Mouse (Mus musculus) midbrain, postnatal 0 days (tissue): Measurements from ENCODE around the gene Supt3. TPM values are rescaled to one million over a fixed set of nuclear protein-coding genes. Genes with fewer than 3 reads are reported as not detected.

ENCODE experiments used
- ATAC-seq: fragments of 200-750 bp; cut with Nextera tagmentation; 2 replicates; pipeline ENCODE4 v1.8.0; 2017; ENCODE audit warnings: moderate number of reproducible peaks, mild to moderate bottlenecking, moderate TSS enrichment, moderate library complexity; ENCODE audit not compliant: low FRiP score
- DNase-seq: peaks from one replicate; pipeline ENCODE4 v3.0.0-alpha.2; 2015; ENCODE audit warnings: low spot score
- H3K27ac ChIP-seq: fragments of 300-500 bp; sonication (generic); 2 replicates; pipeline ENCODE4 v1.5.1; 2014; ENCODE audit warnings: low read depth, mild to moderate bottlenecking, low read length, mixed read lengths
- H3K27me3 ChIP-seq: fragments of 300-500 bp; sonication (generic); 2 replicates; pipeline ENCODE4 v1.6.1; 2014; ENCODE audit warnings: low read length, control low read depth, mixed read lengths; ENCODE audit not compliant: insufficient read depth
- H3K36me3 ChIP-seq: fragments of 300-500 bp; sonication (generic); 2 replicates; pipeline ENCODE4 v1.6.1; 2014; ENCODE audit warnings: low read length, control low read depth, mixed read lengths; ENCODE audit not compliant: insufficient read depth
- H3K4me1 ChIP-seq: fragments of 300-500 bp; sonication (generic); 2 replicates; pipeline ENCODE4 v1.6.1; 2014; ENCODE audit warnings: mild to moderate bottlenecking, control low read depth, antibody characterized with exemption, low read length, mixed read lengths; ENCODE audit not compliant: insufficient read depth
- H3K4me2 ChIP-seq: fragments of 300-500 bp; sonication (generic); 2 replicates; pipeline ENCODE4 v1.6.1; 2014; ENCODE audit warnings: low read depth, mild to moderate bottlenecking, low read length, mixed read lengths; ENCODE audit not compliant: poor library complexity, severe bottlenecking
- H3K4me3 ChIP-seq: fragments of 300-500 bp; sonication (generic); 2 replicates; pipeline ENCODE4 v1.5.1; 2014; ENCODE audit warnings: low read depth, mild to moderate bottlenecking, low read length, moderate library complexity
- H3K9ac ChIP-seq: fragments of 300-500 bp; sonication (generic); replicated peaks from 2 replicates; pipeline ENCODE4 v1.6.1; 2014; ENCODE audit warnings: mild to moderate bottlenecking, low read length, moderate library complexity, mixed read lengths; ENCODE audit not compliant: poor library complexity, severe bottlenecking
- H3K9me3 ChIP-seq: fragments of 300-500 bp; sonication (generic); 2 replicates; pipeline ENCODE4 v1.6.1; 2016; ENCODE audit warnings: low read length, control low read depth
- CTCF ChIP-seq: IDR thresholded peaks from 2 replicates; pipeline ENCODE4 v1.5.1; 2016; ENCODE audit warnings: antibody characterized with exemption, mild to moderate bottlenecking
- WGBS: fragments of 180-500 bp; shearing (Covaris S2); extraction: QIAGEN DNeasy Blood & Tissue Kit; methylation state at CpG from one replicate; pipeline ENCODE4 v1.1.7; 2014; 5-methylcytosine and 5-hydroxymethylcytosine counted together
- polyA plus RNA-seq: library from polyadenylated mRNA; unstranded; fragments of >200 nt; fragmentation: Nextera tagmentation; extraction: Ambion mirVana; gene quantifications from 2 replicates; pipeline ENCODE4 v1.2.1, GENCODE M21; 2015
- total RNA-seq: library from RNA; depleted of rRNA; stranded (reverse); fragments of >200 nt; gene quantifications from 2 replicates; pipeline ENCODE4 v1.2.3, GENCODE M21; 2014

The Supt3 gene
- total and polyA plus RNA-seq, 2 experiments from 2014 or later = 5.7 to 23.3 TPM

- Histone ChIP-seq H3K4me3 (no peak overlapping the region), H3K27ac (no peak overlapping the region), H3K36me3 (no peaks in the 10 kb centered on the region), H3K9ac (no peak overlapping the region), H3K4me1 (no peaks in the 10 kb centered on the region), H3K9me3 (no peaks in the 10 kb centered on the region), H3K4me2 (no peak overlapping the region), H3K27me3 (no peaks in the 10 kb centered on the region)
- DNase-seq = no peak
- WGBS = 80% methylated on average over 2 of the region's 2 CpGs
- TF ChIP-seq CTCF = no peak
- ATAC-seq = no peak
These were observed 288.5 kb downstream of the Supt3 start for GRCm38 (mm10) chr17:45065465-45065864.

- Histone ChIP-seq H3K27me3 (no peaks in the 10 kb centered on the region), H3K9ac (no peak overlapping the region), H3K9me3 (no peaks in the 10 kb centered on the region), H3K36me3 (no peaks in the 10 kb centered on the region), H3K27ac (no peak overlapping the region), H3K4me3 (no peak overlapping the region), H3K4me2 (no peak overlapping the region), H3K4me1 (no peaks in the 10 kb centered on the region)
- DNase-seq (no peak), ATAC-seq (no peak)
- no peak for TF ChIP-seq CTCF
- WGBS = 92% methylated on average over 3 of the region's 3 CpGs
These were observed 290.5 kb downstream of the Supt3 start for GRCm38 (mm10) chr17:45067441-45067840.

- no peak for TF ChIP-seq CTCF
- H3K4me2 ChIP-seq = no peak overlapping the region
These were observed 291.4 kb downstream of the Supt3 start for GRCm38 (mm10) chr17:45068321-45068720.

GRCm38 (mm10) chr17:45072495-45073347 lies 295.8 kb downstream of the Supt3 start:
- Histone ChIP-seq H3K9me3 (no peaks in the 10 kb centered on the region), H3K4me3 (no peak overlapping the region), H3K4me1 (no peaks in the 10 kb centered on the region), H3K4me2 (no peak overlapping the region), H3K27ac (no peak overlapping the region), H3K36me3 (no peaks in the 10 kb centered on the region), H3K9ac (no peak overlapping the region), H3K27me3 (no peaks in the 10 kb centered on the region)
- TF ChIP-seq CTCF = no peak
- ATAC-seq = no peak
- DNase-seq = no peak
- 66% methylated on average over 7 of the region's 7 CpGs for WGBS

More at GRCm38 (mm10) chr17:45068321-45068720, 291.4 kb downstream of the Supt3 start:
- WGBS = 46% methylated on average over 7 of the region's 7 CpGs
- Histone ChIP-seq H3K4me1 (no peaks in the 10 kb centered on the region), H3K9ac (no peak overlapping the region), H3K36me3 (no peaks in the 10 kb centered on the region), H3K27me3 (no peaks in the 10 kb centered on the region), H3K9me3 (no peaks in the 10 kb centered on the region), H3K27ac (no peak overlapping the region), H3K4me3 (no peak overlapping the region)
- no peak for DNase-seq
- no peak for ATAC-seq

- 92% methylated on average over 8 of the region's 8 CpGs for WGBS
- H3K4me2 ChIP-seq = no peak overlapping the region
- H3K9me3 ChIP-seq = no peaks in the 10 kb centered on the region
- no peak for TF ChIP-seq CTCF
- DNase-seq (no peak), ATAC-seq (no peak)
- no peaks in the 10 kb centered on the region for H3K4me1 ChIP-seq
- H3K9ac ChIP-seq = no peak overlapping the region
- H3K4me3 ChIP-seq = no peak overlapping the region
- no peaks in the 10 kb centered on the region for H3K27me3 ChIP-seq
- no peak overlapping the region for H3K27ac ChIP-seq
- no peaks in the 10 kb centered on the region for H3K36me3 ChIP-seq
These were observed 296.3 kb downstream of the Supt3 start for GRCm38 (mm10) chr17:45073348-45073634.

GRCm38 (mm10) chr17:45073779-45074178 lies 296.8 kb downstream of the Supt3 start:
- no peaks in the 10 kb centered on the region for H3K9me3 ChIP-seq
- no peaks in the 10 kb centered on the region for H3K36me3 ChIP-seq
- no peaks in the 10 kb centered on the region for H3K4me1 ChIP-seq
- peak; percentile 34 for TF ChIP-seq CTCF
- H3K27ac ChIP-seq = no peak overlapping the region
- no peak overlapping the region for H3K4me3 ChIP-seq
- no peak overlapping the region for H3K9ac ChIP-seq
- WGBS = 87% methylated on average over 3 of the region's 3 CpGs
- H3K4me2 ChIP-seq = no peak overlapping the region
- DNase-seq (no peak), ATAC-seq (no peak)
- H3K27me3 ChIP-seq = no peaks in the 10 kb centered on the region
